Mouse (Mus musculus) heart, adult 2 months (tissue): ENCODE measurements around the gene Grin2a.

Source experiments
- EP300 ChIP-seq: fragments of 200-500 bp; IDR thresholded peaks from 2 replicates; pipeline ENCODE4 v1.6.1; 2011; ENCODE audit warnings: low read depth, low read length, control low read depth; ENCODE audit not compliant: insufficient read depth
- POLR2A ChIP-seq: fragments of 200-500 bp; IDR thresholded peaks from 2 replicates; pipeline ENCODE4 v1.6.1; 2011; ENCODE audit warnings: mild to moderate bottlenecking, low read depth, low read length, control low read depth; ENCODE audit not compliant: insufficient read depth

- TF ChIP-seq POLR2A: no peak
- TF ChIP-seq EP300: no peak
Measured at GRCm38 (mm10) chr16:10026741-10027140, 31.4 kb upstream of the Grin2a start.
